Mouse (Mus musculus): ENCODE data around the gene 9330159F19Rik. TPM values are rescaled to one million over a fixed set of nuclear protein-coding genes. Genes with fewer than 3 reads are reported as not detected.

9330159F19Rik gene
- 14.8 and 16.5 TPM in 2 replicates for polyA plus RNA-seq (2012; rRNA removed)

GRCm38 (mm10) chr10:29211453-29211852 lies at the start of gene 9330159F19Rik:
TSS of gene 9330159F19Rik (plus strand) at chr10:29211606.

DNA sequence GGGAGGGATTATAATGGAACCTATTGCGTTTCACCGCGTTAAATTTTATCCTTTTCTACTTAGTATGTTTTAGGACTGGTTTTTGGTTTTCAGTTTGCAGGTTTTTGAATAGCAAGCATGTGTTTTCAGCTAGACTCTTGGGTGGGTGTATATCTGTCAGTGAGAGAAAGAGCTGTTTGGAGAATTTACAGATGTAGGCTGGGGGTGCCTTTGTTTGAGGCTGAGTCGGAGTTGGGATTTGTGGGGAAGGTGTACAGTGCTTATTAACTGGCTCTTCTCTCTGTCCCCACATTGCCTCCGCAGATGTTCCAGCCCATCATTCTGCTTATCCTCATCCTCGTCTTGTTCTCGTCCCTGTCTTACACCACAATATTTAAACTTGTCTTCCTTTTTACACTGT lies 12.8 kb upstream of the 9330159F19Rik start, which contains the start of gene Gm49353:
Gene Gm49353, plus strand, starts transcription at position 313 of the 400 bp plus-strand sequence.

Other genes with a start within 250 kb of the 9330159F19Rik start
- gene 2310057J18Rik, start 225.3 kb upstream of the 9330159F19Rik start, polyA plus RNA-seq (2012; rRNA removed): not detected in 2 replicates
- gene Soga3, start 67.8 kb upstream of the 9330159F19Rik start, polyA plus RNA-seq (2012; rRNA removed): 25.6 and 46.8 TPM in 2 replicates
- gene Gm49353, start 12.7 kb upstream of the 9330159F19Rik start, polyA plus RNA-seq (2012; rRNA removed): 1.3 and 3.6 TPM in 2 replicates
- 16.0 and 16.3 TPM in 2 replicates for gene Echdc1, start 101.6 kb downstream of the 9330159F19Rik start, polyA plus RNA-seq (2012; rRNA removed)
- 83.2 and 85.7 TPM in 2 replicates for gene Rnf146, start 150.8 kb downstream of the 9330159F19Rik start, polyA plus RNA-seq (2012; rRNA removed)